Mouse (Mus musculus) spleen, adult 2 months (tissue): Measurements from ENCODE around the gene Kif21a.

Source experiments
- CTCF ChIP-seq: fragments of 200-500 bp; IDR thresholded peaks from 2 replicates; pipeline ENCODE4 v1.5.1; 2011; ENCODE audit warnings: mild to moderate bottlenecking, inconsistent platforms; ENCODE audit not compliant: insufficient read depth, insufficient read length, insufficient replicate concordance; ENCODE audit errors: extremely low read depth
- POLR2A ChIP-seq: fragments of 200-500 bp; IDR thresholded peaks from 2 replicates; pipeline ENCODE4 v1.6.1; 2011; ENCODE audit warnings: low read depth, low read length, inconsistent platforms

GRCm38 (mm10) chr15:91018861-91019187 lies 30.9 kb downstream of the Kif21a start:
- TF ChIP-seq CTCF (no peak), POLR2A (no peak)
